Mouse (Mus musculus): ENCODE measurements around the gene Tmem189. TPM values are rescaled to one million over a fixed set of nuclear protein-coding genes. Genes with fewer than 3 reads are reported as not detected.

Tmem189 gene
- polyA plus RNA-seq, 1 experiment from 2014 or later, result 37.1 TPM

GRCm38 (mm10) chr2:167611287-167611686, 78.3 kb downstream of the Tmem189 start:
- Histone ChIP-seq H3K27me3 (replicated peaks; ENCODE audit: control insufficient read depth, insufficient read depth, low read length) (no peaks in the 10 kb centered on the region), H3K36me3 (ENCODE audit: control insufficient read depth, insufficient read depth, low read length) (peaks cover 19% of the 10 kb centered on the region), H3K27ac (ENCODE audit: low read depth, low read length) (no peak overlapping the region), H3K9me3 (ENCODE audit: control insufficient read depth, low read length) (no peaks in the 10 kb centered on the region), H3K9ac (ENCODE audit: low read depth, low read length) (no peak overlapping the region), H3K4me1 (ENCODE audit: control insufficient read depth, insufficient read depth, low read depth, low read length) (no peaks in the 10 kb centered on the region), H3K4me2 (ENCODE audit: low read length) (no peak overlapping the region), H3K4me3 (ENCODE audit: low read length) (no peak overlapping the region)
- WGBS, result 91% methylated on average over 10 of the region's 10 CpGs
- no peak for ATAC-seq

GRCm38 (mm10) chr2:167606745-167607123, 82.9 kb downstream of the Tmem189 start:
- no peak overlapping the region for H3K4me3 ChIP-seq (ENCODE audit: low read length)
- WGBS, result 92% methylated on average over 4 of the region's 4 CpGs
- no peak overlapping the region for H3K27ac ChIP-seq (ENCODE audit: low read depth, low read length)
- no peak overlapping the region for H3K4me2 ChIP-seq (ENCODE audit: low read length)
- H3K27me3 ChIP-seq (replicated peaks; ENCODE audit: control insufficient read depth, insufficient read depth, low read length), result no peaks in the 10 kb centered on the region
- H3K36me3 ChIP-seq (ENCODE audit: control insufficient read depth, insufficient read depth, low read length), result peaks cover 5% of the 10 kb centered on the region; the same call in 1 of the 2 replicates
- no peak for ATAC-seq
- no peaks in the 10 kb centered on the region for H3K9me3 ChIP-seq (ENCODE audit: control insufficient read depth, low read length)
- H3K9ac ChIP-seq (ENCODE audit: low read depth, low read length), result no peak overlapping the region
- H3K4me1 ChIP-seq (ENCODE audit: control insufficient read depth, insufficient read depth, low read depth, low read length), result no peaks in the 10 kb centered on the region

GRCm38 (mm10) chr2:167605817-167606744, 83.5 kb downstream of the Tmem189 start:
- no peak overlapping the region for H3K9ac ChIP-seq (ENCODE audit: low read depth, low read length)
- no peaks in the 10 kb centered on the region for H3K9me3 ChIP-seq (ENCODE audit: control insufficient read depth, low read length)
- no peak overlapping the region for H3K4me3 ChIP-seq (ENCODE audit: low read length)
- WGBS, result 78% methylated on average over 17 of the region's 17 CpGs
- no peaks in the 10 kb centered on the region for H3K27me3 ChIP-seq (replicated peaks; ENCODE audit: control insufficient read depth, insufficient read depth, low read length)
- no peak overlapping the region for H3K27ac ChIP-seq (ENCODE audit: low read depth, low read length)
- no peak overlapping the region for H3K4me2 ChIP-seq (ENCODE audit: low read length)
- no peaks in the 10 kb centered on the region for H3K4me1 ChIP-seq (ENCODE audit: control insufficient read depth, insufficient read depth, low read depth, low read length)
- ATAC-seq, result no peak
- peaks cover 5% of the 10 kb centered on the region; the same call in 1 of the 2 replicates for H3K36me3 ChIP-seq (ENCODE audit: control insufficient read depth, insufficient read depth, low read length)

GRCm38 (mm10) chr2:167605178-167605794, 84.3 kb downstream of the Tmem189 start:
- Histone ChIP-seq H3K36me3 (ENCODE audit: control insufficient read depth, insufficient read depth, low read length) (peaks cover 5% of the 10 kb centered on the region; the same call in 1 of the 2 replicates), H3K9ac (ENCODE audit: low read depth, low read length) (no peak overlapping the region), H3K4me2 (ENCODE audit: low read length) (no peak overlapping the region), H3K4me1 (ENCODE audit: control insufficient read depth, insufficient read depth, low read depth, low read length) (no peaks in the 10 kb centered on the region), H3K27ac (ENCODE audit: low read depth, low read length) (no peak overlapping the region), H3K9me3 (ENCODE audit: control insufficient read depth, low read length) (no peaks in the 10 kb centered on the region), H3K4me3 (ENCODE audit: low read length) (no peak overlapping the region), H3K27me3 (replicated peaks; ENCODE audit: control insufficient read depth, insufficient read depth, low read length) (no peaks in the 10 kb centered on the region)
- peak; percentile 71 for ATAC-seq
- 28% methylated on average over 11 of the region's 11 CpGs for WGBS

- Histone ChIP-seq H3K36me3 (ENCODE audit: control insufficient read depth, insufficient read depth, low read length) (no peaks in the 10 kb centered on the region), H3K4me3 (ENCODE audit: low read length) (no peak overlapping the region), H3K27me3 (replicated peaks; ENCODE audit: control insufficient read depth, insufficient read depth, low read length) (no peaks in the 10 kb centered on the region), H3K4me1 (ENCODE audit: control insufficient read depth, insufficient read depth, low read depth, low read length) (no peaks in the 10 kb centered on the region), H3K9me3 (ENCODE audit: control insufficient read depth, low read length) (no peaks in the 10 kb centered on the region), H3K9ac (ENCODE audit: low read depth, low read length) (no peak overlapping the region), H3K4me2 (ENCODE audit: low read length) (no peak overlapping the region), H3K27ac (ENCODE audit: low read depth, low read length) (no peak overlapping the region)
- no peak for ATAC-seq
- WGBS, result 61% methylated on average over 5 of the region's 5 CpGs
Measured at GRCm38 (mm10) chr2:167602978-167603377, 86.6 kb downstream of the Tmem189 start.

GRCm38 (mm10) chr2:167602364-167602763, 87.3 kb downstream of the Tmem189 start:
- no peak for ATAC-seq

GRCm38 (mm10) chr2:167600481-167600995, 89.1 kb downstream of the Tmem189 start:
- Histone ChIP-seq H3K4me1 (ENCODE audit: control insufficient read depth, insufficient read depth, low read depth, low read length) (peaks cover 9% of the 10 kb centered on the region; the same call in 1 of the 2 replicates), H3K4me3 (ENCODE audit: low read length) (no peak overlapping the region), H3K27ac (ENCODE audit: low read depth, low read length) (no peak overlapping the region), H3K27me3 (replicated peaks; ENCODE audit: control insufficient read depth, insufficient read depth, low read length) (no peaks in the 10 kb centered on the region), H3K4me2 (ENCODE audit: low read length) (no peak overlapping the region), H3K36me3 (ENCODE audit: control insufficient read depth, insufficient read depth, low read length) (no peaks in the 10 kb centered on the region), H3K9me3 (ENCODE audit: control insufficient read depth, low read length) (no peaks in the 10 kb centered on the region), H3K9ac (ENCODE audit: low read depth, low read length) (no peak overlapping the region)
- no peak for ATAC-seq
- 75% methylated on average over 8 of the region's 8 CpGs for WGBS

More at GRCm38 (mm10) chr2:167602364-167602763, 87.3 kb downstream of the Tmem189 start:
- Histone ChIP-seq H3K27ac (ENCODE audit: low read depth, low read length) (no peak overlapping the region), H3K9ac (ENCODE audit: low read depth, low read length) (no peak overlapping the region), H3K9me3 (ENCODE audit: control insufficient read depth, low read length) (no peaks in the 10 kb centered on the region), H3K4me1 (ENCODE audit: control insufficient read depth, insufficient read depth, low read depth, low read length) (peaks cover 3% of the 10 kb centered on the region; the same call in 1 of the 2 replicates), H3K36me3 (ENCODE audit: control insufficient read depth, insufficient read depth, low read length) (no peaks in the 10 kb centered on the region), H3K4me3 (ENCODE audit: low read length) (no peak overlapping the region), H3K4me2 (ENCODE audit: low read length) (no peak overlapping the region), H3K27me3 (replicated peaks; ENCODE audit: control insufficient read depth, insufficient read depth, low read length) (no peaks in the 10 kb centered on the region)
- 81% methylated on average over 2 of the region's 2 CpGs for WGBS

- Histone ChIP-seq H3K27me3 (replicated peaks; ENCODE audit: control insufficient read depth, insufficient read depth, low read length) (no peaks in the 10 kb centered on the region), H3K36me3 (ENCODE audit: control insufficient read depth, insufficient read depth, low read length) (no peaks in the 10 kb centered on the region), H3K4me2 (ENCODE audit: low read length) (no peak overlapping the region), H3K9me3 (ENCODE audit: control insufficient read depth, low read length) (no peaks in the 10 kb centered on the region), H3K9ac (ENCODE audit: low read depth, low read length) (no peak overlapping the region), H3K4me1 (ENCODE audit: control insufficient read depth, insufficient read depth, low read depth, low read length) (peaks cover 9% of the 10 kb centered on the region; the same call in 1 of the 2 replicates), H3K27ac (ENCODE audit: low read depth, low read length) (no peak overlapping the region), H3K4me3 (ENCODE audit: low read length) (no peak overlapping the region)
- WGBS, result 65% methylated on average over 6 of the region's 6 CpGs
- no peak for ATAC-seq
Measured at GRCm38 (mm10) chr2:167599917-167600316, 89.7 kb downstream of the Tmem189 start.

- Histone ChIP-seq H3K4me3 (ENCODE audit: low read length) (no peak overlapping the region), H3K36me3 (ENCODE audit: control insufficient read depth, insufficient read depth, low read length) (no peaks in the 10 kb centered on the region), H3K9me3 (ENCODE audit: control insufficient read depth, low read length) (no peaks in the 10 kb centered on the region), H3K4me1 (ENCODE audit: control insufficient read depth, insufficient read depth, low read depth, low read length) (peaks cover 14% of the 10 kb centered on the region), H3K9ac (ENCODE audit: low read depth, low read length) (no peak overlapping the region), H3K27me3 (replicated peaks; ENCODE audit: control insufficient read depth, insufficient read depth, low read length) (no peaks in the 10 kb centered on the region), H3K4me2 (ENCODE audit: low read length) (no peak overlapping the region), H3K27ac (ENCODE audit: low read depth, low read length) (no peak overlapping the region)
- no peak for ATAC-seq
- WGBS, result 73% methylated on average over 5 of the region's 5 CpGs
Measured at GRCm38 (mm10) chr2:167599195-167599594, 90.4 kb downstream of the Tmem189 start.

All from hindbrain, embryonic 16.5 days (tissue).